Mouse (Mus musculus): Measurements from ENCODE around the gene Vps35.

Vps35 gene

GRCm38 (mm10) chr8:85299434-85300077 is at the start of gene Vps35, which contains the start of gene Orc6:
Gene Vps35 (minus strand): TSS chr8:85299802.
Gene Orc6 (plus strand): TSS chr8:85299632.
- DNase-seq (ENCODE audit: low read depth, low spot score) = peak; percentile 99

GRCm38 (mm10) chr8:85339871-85340573 is 40.4 kb upstream of the Vps35 start:
- no peak for DNase-seq (ENCODE audit: low read depth, low spot score)

- no peak for DNase-seq (ENCODE audit: low read depth, low spot score)
These were observed 38.1 kb upstream of the Vps35 start for GRCm38 (mm10) chr8:85337681-85338080.

GRCm38 (mm10) chr8:85336211-85336933 is 36.8 kb upstream of the Vps35 start:
- DNase-seq (ENCODE audit: low read depth, low spot score) = no peak

DNA sequence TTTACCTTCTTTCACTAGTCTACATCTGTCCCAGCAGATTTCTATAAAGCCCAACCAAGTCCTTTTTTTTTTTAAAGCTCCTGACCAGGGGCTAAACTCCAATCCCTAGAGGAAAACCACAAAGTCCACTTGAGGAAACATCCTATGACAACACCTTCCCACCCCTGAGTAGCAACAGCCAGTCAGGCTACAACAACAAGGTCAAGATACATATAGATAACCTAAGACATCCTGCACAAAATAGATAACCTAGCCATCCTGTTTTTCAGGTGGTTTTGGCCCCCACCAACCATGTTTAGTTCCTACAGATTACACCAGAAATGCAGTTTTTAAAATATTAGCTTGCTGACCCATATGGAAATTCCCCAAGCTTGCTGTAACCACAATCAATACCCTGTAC is 35.5 kb upstream of the Vps35 start:
- DNase-seq (ENCODE audit: low read depth, low spot score) = no peak

DNA sequence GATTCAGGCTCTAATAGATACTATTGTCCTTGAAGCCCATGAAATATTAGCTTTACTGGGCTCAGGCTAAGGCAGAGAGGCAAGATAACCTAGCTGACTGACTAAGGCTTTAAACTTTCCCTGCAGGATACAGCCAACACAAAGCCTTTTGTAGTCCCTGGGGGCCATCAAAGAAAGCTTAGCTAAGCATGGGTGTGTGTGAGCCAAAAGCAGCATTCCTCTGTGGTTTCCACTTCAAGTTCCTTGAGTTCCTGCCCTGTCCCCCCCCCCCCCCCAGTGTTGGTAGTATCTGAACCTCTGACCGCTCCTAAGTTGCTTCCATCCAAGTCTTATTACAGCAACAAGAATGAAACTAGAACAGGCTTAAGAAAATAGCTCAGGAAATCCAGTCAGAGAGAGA is 29.9 kb upstream of the Vps35 start:
- peak; percentile 69 for DNase-seq (ENCODE audit: low read depth, low spot score)

DNA sequence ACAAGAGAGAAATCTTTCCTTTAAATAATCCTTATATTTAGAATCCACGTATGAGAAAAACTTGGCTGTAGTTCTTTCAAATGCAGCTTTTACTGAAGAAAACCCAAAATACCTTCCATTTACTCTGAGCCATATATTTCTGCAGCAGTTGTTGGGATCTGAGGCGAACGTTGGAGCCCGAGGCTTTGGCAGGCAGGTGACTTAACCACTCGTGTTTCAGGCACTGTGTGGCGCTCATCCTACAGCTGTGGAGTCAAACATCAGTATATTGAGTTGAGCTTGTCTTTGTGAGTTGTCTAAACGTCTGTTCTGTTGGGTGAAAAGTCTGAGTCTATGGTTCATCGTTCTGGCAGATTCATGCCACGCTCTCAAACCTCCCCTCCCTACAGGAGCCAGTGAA is 27.4 kb upstream of the Vps35 start:
- no peak for DNase-seq (ENCODE audit: low read depth, low spot score)

DNA sequence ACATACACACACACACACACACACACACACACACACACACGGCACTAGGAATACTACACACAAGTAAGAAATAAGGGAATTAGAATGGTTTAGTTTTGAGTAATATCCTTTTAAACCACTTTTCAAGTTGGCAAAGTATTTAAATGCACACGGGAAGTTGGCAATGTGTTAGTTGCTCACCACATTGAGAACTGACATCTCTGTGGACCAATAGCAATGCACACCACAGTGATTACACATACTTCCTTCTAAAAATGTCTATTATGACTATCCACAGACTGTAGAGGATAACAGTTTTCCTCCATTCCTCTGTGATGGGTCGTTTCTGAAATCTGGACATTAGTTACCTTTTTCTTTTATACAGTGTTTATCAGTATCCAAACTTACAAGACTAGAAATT is 23.5 kb upstream of the Vps35 start:
- no peak for DNase-seq (ENCODE audit: low read depth, low spot score)

DNA sequence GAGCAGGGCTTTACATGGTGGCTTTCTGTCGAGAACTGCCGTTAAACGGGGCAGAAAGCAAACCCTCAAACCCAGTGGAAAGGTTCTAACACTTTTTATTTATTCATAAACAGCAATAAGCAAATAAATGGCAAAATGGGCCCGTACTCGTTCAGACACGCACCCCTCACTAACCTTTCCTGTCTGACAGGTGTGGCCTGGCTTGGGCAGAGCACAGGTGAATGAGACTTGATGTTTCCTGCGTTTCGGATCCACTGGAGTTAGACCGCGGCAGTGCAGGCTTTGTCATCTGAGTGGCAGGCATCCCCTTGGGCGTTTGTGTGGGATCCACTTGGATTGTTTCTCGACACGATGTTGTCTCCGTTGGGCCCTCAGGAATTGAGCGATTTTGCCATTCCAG is 22.4 kb upstream of the Vps35 start:
- DNase-seq (ENCODE audit: low read depth, low spot score) = no peak

DNA sequence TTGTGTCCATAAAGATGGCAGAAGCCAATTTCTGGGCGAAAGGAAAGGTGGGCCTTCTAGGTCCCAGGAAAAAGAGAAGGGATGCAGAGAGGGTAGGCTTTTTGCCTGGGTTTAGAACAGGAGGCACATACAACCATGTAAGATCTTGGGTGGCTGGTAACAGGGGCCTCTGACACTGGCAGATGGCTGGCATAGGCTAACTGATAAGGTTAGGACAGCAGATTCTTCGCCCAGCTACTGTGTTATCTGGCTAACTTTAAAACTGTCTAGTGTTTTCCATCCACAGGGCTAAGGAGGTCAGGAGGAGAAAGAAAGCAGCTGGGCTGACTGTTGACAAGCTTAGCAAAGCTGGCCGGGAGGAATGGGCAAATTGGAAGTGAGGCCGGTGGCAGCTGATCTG is 18.9 kb upstream of the Vps35 start:
- no peak for DNase-seq (ENCODE audit: low read depth, low spot score)

- DNase-seq (ENCODE audit: low read depth, low spot score) = no peak
These were observed 13.4 kb upstream of the Vps35 start for GRCm38 (mm10) chr8:85313036-85313435.

GRCm38 (mm10) chr8:85311743-85312142 is 12.1 kb upstream of the Vps35 start:
- DNase-seq (ENCODE audit: low read depth, low spot score) = peak; percentile 45

GRCm38 (mm10) chr8:85308564-85308963 is 9.0 kb upstream of the Vps35 start:
- no peak for DNase-seq (ENCODE audit: low read depth, low spot score)

DNA sequence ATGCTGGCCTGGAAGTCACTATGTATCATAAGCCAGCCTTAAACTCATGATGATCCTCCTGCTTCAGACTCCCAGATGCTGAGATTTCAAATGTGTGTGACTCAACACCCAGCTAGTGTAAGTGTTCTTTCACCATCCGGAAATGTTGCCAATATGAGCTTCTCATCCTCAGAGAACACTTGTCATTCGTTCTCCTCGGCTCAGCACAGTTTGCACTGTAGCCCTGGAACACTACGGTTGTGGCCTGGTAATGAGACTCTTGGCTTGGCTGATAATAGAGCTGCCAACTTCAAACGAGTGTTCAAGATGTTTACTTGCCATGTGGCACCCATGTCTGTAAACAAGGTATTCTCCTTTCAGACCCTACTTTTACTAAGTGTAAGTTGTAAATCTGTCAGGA is 3.9 kb upstream of the Vps35 start:
- DNase-seq (ENCODE audit: low read depth, low spot score) = no peak

DNA sequence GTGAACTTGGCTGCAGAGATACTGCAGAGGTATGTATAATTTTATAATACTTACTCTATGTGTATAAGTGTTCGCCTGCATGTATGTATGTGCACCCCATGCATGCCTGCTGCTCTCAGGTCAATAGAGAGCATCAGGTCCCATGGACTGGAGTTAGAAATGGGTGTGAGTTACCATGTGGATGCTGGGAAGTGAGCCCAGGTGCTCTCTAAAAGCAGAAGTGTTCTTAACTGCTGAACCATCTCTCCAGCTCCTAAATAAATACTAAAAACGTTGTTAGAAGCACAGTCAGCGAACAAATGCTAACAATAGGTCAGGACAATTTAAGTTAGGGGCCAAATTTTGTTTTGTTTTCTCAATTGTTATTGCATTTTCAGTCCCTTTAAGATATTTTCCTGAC is 3.3 kb upstream of the Vps35 start:
- DNase-seq (ENCODE audit: low read depth, low spot score) = no peak

- DNase-seq (ENCODE audit: low read depth, low spot score) = no peak
These were observed 2.3 kb upstream of the Vps35 start for GRCm38 (mm10) chr8:85301941-85302340.

- DNase-seq (ENCODE audit: low read depth, low spot score) = peak; percentile 42
These were observed 785 bp downstream of the Vps35 start for GRCm38 (mm10) chr8:85298600-85299433.

- no peak for DNase-seq (ENCODE audit: low read depth, low spot score)
These were observed 12.8 kb downstream of the Vps35 start for GRCm38 (mm10) chr8:85286846-85287245.

DNA sequence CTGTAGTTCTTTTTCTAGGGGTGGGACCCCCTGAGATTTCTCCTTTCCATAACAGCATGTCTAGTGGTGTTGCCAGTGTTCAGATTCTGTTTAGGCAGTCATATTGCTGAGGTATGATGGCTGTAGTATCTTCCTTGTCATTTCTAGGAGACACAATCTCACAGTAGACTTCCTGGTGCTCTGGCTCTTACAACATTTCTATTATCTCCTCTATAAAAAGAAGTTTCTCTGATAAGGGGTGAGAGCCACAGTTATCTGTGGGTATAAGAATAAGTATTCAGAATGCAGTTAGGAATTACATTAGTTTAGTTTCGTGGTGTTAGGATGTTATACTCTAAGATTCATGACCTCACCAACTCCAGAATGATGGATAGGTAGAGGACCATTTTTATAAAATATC is 72.3 kb downstream of the Vps35 start:
- DNase-seq (ENCODE audit: low read depth, low spot score) = no peak

DNA sequence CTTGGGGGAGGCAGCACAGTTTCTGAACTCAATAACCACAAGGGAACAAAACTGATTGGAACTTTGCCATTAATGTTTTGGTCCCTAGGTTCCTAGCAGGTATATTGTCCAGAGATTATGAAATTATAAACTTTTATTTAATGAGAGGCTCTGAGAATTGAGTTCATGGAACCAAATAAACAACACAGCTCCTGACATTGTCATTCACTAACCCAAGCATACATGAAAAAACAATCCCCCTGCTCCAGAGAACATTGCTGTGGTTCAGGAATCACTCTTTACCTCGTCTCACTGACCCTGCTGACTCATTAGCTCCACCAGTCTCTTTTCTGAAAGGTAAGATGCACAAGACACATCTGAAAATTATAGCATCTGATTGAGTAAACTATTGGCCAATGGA is 73.9 kb downstream of the Vps35 start, which contains the start of gene Olfr371:
Olfr371 (plus strand) TSS at position 301 of the 400 bp plus-strand sequence.
- no peak for DNase-seq (ENCODE audit: low read depth, low spot score)

GRCm38 (mm10) chr8:85220992-85221391 is 78.6 kb downstream of the Vps35 start:
- DNase-seq (ENCODE audit: low read depth, low spot score) = peak; percentile 26

DNA sequence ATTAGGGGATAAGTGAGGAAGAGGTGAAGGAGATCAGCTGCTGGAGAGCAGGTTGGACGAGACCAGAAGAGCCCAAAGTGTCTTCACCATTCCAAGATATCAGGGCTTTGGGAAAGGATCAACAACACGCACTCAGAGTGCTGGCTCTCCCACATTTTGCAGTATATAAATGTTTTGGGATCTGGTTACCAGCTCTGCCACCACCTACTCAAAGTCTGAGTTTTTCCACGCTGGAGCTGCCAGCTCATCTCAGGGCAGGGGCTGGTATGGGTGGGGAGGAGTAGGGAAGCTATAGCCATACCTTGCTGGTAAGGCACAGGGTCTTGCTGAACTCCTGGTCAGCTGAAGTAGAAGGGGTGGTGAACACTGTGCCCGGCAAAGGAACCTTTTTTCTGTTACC is 79.4 kb downstream of the Vps35 start:
- DNase-seq (ENCODE audit: low read depth, low spot score) = no peak

All from ZHBTc4 (cell line).